Mouse (Mus musculus) kidney, adult 2 months (tissue): ENCODE results near the gene Cryz.

Source experiments
- CTCF ChIP-seq: fragments of 200-500 bp; conservative IDR thresholded peaks from 2 replicates; pipeline ENCODE4 v1.5.1; 2011; ENCODE audit warnings: low read depth, mild to moderate bottlenecking, control low read depth, low read length, moderate library complexity, mixed read lengths; ENCODE audit not compliant: insufficient read depth, insufficient read length
- POLR2A ChIP-seq: fragments of 200-500 bp; IDR thresholded peaks from one replicate; pipeline ENCODE4 v1.6.1; 2011; ENCODE audit warnings: low read depth, low read length, control low read depth

- no peak for TF ChIP-seq CTCF
- no peak for TF ChIP-seq POLR2A
These were observed 59.2 kb downstream of the Cryz start for GRCm38 (mm10) chr3:154655711-154656110.
